Comparison of ENCODE assay signal across 19 mouse cellular contexts in genomic region chr15:100414942-100415341, GRCm38 (mm10). TPM values are rescaled to one million over a fixed set of nuclear protein-coding genes. Genes with fewer than 3 reads are reported as not detected.
DNase-seq lines count a peak whose midpoint lies in the region; ATAC-seq and TF ChIP-seq lines count a peak whose summit lies in the region.
"Had no signal": no experiment of that assay in that cellular context is flagged by ENCODE, and none has a peak within 500 bp of the region (broad histone marks: within the 10 kb centered on the region; RNA-seq: fewer than 3 reads in every experiment).

No protein-coding gene starts in this region.

- H3K36me3 ChIP-seq in heart, embryonic 16.5 days (ENCODE audit: control insufficient read depth, insufficient read depth) = peaks cover under 1% of the 10 kb centered on the region; the same call in 1 of the 2 replicates
- peaks cover 6% of the 10 kb centered on the region for H3K36me3 ChIP-seq in heart, embryonic 10.5 days
- H3K36me3 ChIP-seq in kidney, adult 2 months (ENCODE audit: control insufficient read depth, insufficient read depth, low read length) = no peaks in the 10 kb centered on the region
- peaks cover 11% of the 10 kb centered on the region for H3K36me3 ChIP-seq in kidney, embryonic 14.5 days (ENCODE audit: control insufficient read depth, insufficient read depth, low read length)
- H3K36me3 ChIP-seq in liver, embryonic 15.5 days (replicated peaks) = peaks cover 55% of the 10 kb centered on the region
- peaks cover 2% of the 10 kb centered on the region; the same call in 1 of the 2 replicates for H3K36me3 ChIP-seq in liver, embryonic 11.5 days (ENCODE audit: control insufficient read depth, insufficient read depth, low read length)
- H3K36me3 ChIP-seq in intestine, postnatal 0 days (ENCODE audit: control insufficient read depth, insufficient read depth) = peaks cover 7% of the 10 kb centered on the region

- no peak overlapping the region for H3K4me3 ChIP-seq in heart, embryonic 16.5 days (ENCODE audit: low read length)
- no peak overlapping the region for H3K4me3 ChIP-seq in heart, embryonic 10.5 days
- no peak overlapping the region for H3K4me3 ChIP-seq in kidney, adult 2 months (ENCODE audit: insufficient read depth, low read depth, low read length)
- no peak overlapping the region for H3K4me3 ChIP-seq in kidney, embryonic 14.5 days (ENCODE audit: low read length)
- no peak overlapping the region for H3K4me3 ChIP-seq in liver, embryonic 15.5 days (replicated peaks)
- no peak overlapping the region for H3K4me3 ChIP-seq in liver, embryonic 11.5 days (ENCODE audit: low read depth, low read length)
- H3K4me3 ChIP-seq in intestine, postnatal 0 days (ENCODE audit: low read depth, low read length) = no peak overlapping the region
- H3K4me3 ChIP-seq: embryonic facial prominence, embryonic 13.5 days; forebrain, embryonic 12.5 days; hindbrain, embryonic 10.5 days had no signal

- H3K4me2 ChIP-seq in heart, embryonic 16.5 days (ENCODE audit: low read depth, low read length) = no peak overlapping the region
- H3K4me2 ChIP-seq in kidney, embryonic 14.5 days (replicated peaks; ENCODE audit: low read depth, low read length) = no peak overlapping the region
- no peak overlapping the region for H3K4me2 ChIP-seq in liver, embryonic 15.5 days
- H3K4me2 ChIP-seq in liver, embryonic 11.5 days = no peak overlapping the region
- H3K4me2 ChIP-seq in intestine, postnatal 0 days (replicated peaks; ENCODE audit: low read depth) = no peak overlapping the region
- H3K4me2 ChIP-seq: embryonic facial prominence, embryonic 13.5 days; forebrain, embryonic 12.5 days; hindbrain, embryonic 14.5 days had no signal

- no peak overlapping the region for H3K27ac ChIP-seq in heart, embryonic 16.5 days (ENCODE audit: low read length)
- no peak overlapping the region for H3K27ac ChIP-seq in heart, embryonic 10.5 days
- peak overlapping the region; percentile 2; the same call in 1 of the 2 replicates for H3K27ac ChIP-seq in kidney, adult 2 months (ENCODE audit: insufficient read depth, low read depth, low read length)
- no peak overlapping the region for H3K27ac ChIP-seq in kidney, embryonic 14.5 days (ENCODE audit: low read depth, low read length)
- peak overlapping the region; percentile 34; the same call in 1 of the 2 replicates for H3K27ac ChIP-seq in liver, embryonic 15.5 days (replicated peaks)
- H3K27ac ChIP-seq in liver, embryonic 11.5 days (ENCODE audit: low read depth, low read length) = no peak overlapping the region
- peak overlapping the region; percentile 80; the same call in 1 of the 2 replicates for H3K27ac ChIP-seq in intestine, postnatal 0 days (ENCODE audit: low read depth, low read length)
- H3K27ac ChIP-seq: embryonic facial prominence, embryonic 13.5 days; forebrain, embryonic 12.5 days; hindbrain, embryonic 10.5 days; hindbrain, embryonic 14.5 days had no signal

- no peaks in the 10 kb centered on the region for H3K9me3 ChIP-seq in heart, embryonic 16.5 days (replicated peaks; ENCODE audit: control insufficient read depth, low read length)
- no peaks in the 10 kb centered on the region for H3K9me3 ChIP-seq in heart, embryonic 10.5 days
- no peaks in the 10 kb centered on the region for H3K9me3 ChIP-seq in kidney, embryonic 14.5 days (ENCODE audit: control insufficient read depth, low read length)
- H3K9me3 ChIP-seq in liver, embryonic 15.5 days (replicated peaks) = no peaks in the 10 kb centered on the region
- H3K9me3 ChIP-seq in liver, embryonic 11.5 days (ENCODE audit: control insufficient read depth, low read length) = no peaks in the 10 kb centered on the region
- H3K9me3 ChIP-seq in intestine, postnatal 0 days (ENCODE audit: control insufficient read depth) = no peaks in the 10 kb centered on the region
- H3K9me3 ChIP-seq: embryonic facial prominence, embryonic 13.5 days; forebrain, embryonic 12.5 days; hindbrain, embryonic 10.5 days had no signal

- TF ChIP-seq CTCF in kidney, adult 2 months (conservative IDR thresholded peaks at IDR 0.05; ENCODE audit: insufficient read depth, insufficient read length, low read depth, low read length) = no peak
- no peak for TF ChIP-seq CTCF in intestine, postnatal 0 days (IDR thresholded peaks at IDR 0.05; ENCODE audit: low read depth)

- WGBS in heart, embryonic 16.5 days = 82% methylated on average over 13 of the region's 13 CpGs
- 92% methylated on average over 13 of the region's 13 CpGs for WGBS in heart, embryonic 10.5 days
- 75% methylated on average over 13 of the region's 13 CpGs for WGBS in kidney, adult 2 months
- WGBS in kidney, embryonic 14.5 days = 92% methylated on average over 13 of the region's 13 CpGs
- 91% methylated on average over 13 of the region's 13 CpGs for WGBS in liver, embryonic 15.5 days (ENCODE audit: insufficient replicate concordance)
- 92% methylated on average over 13 of the region's 13 CpGs for WGBS in liver, embryonic 11.5 days
- 93% methylated on average over 13 of the region's 13 CpGs for WGBS in intestine, postnatal 0 days

- H3K4me1 ChIP-seq in heart, embryonic 16.5 days (ENCODE audit: control insufficient read depth, insufficient read depth, low read length) = peaks cover 25% of the 10 kb centered on the region
- peaks cover 54% of the 10 kb centered on the region for H3K4me1 ChIP-seq in heart, embryonic 10.5 days
- peaks cover 67% of the 10 kb centered on the region for H3K4me1 ChIP-seq in kidney, adult 2 months (ENCODE audit: control insufficient read depth, insufficient read depth, low read length)
- H3K4me1 ChIP-seq in kidney, embryonic 14.5 days (ENCODE audit: control insufficient read depth, insufficient read depth, low read length) = peaks cover 17% of the 10 kb centered on the region
- H3K4me1 ChIP-seq in liver, embryonic 15.5 days (replicated peaks) = peaks cover 99% of the 10 kb centered on the region
- peaks cover 61% of the 10 kb centered on the region for H3K4me1 ChIP-seq in liver, embryonic 11.5 days (replicated peaks; ENCODE audit: control insufficient read depth, insufficient read depth, low read length)
- peaks cover 7% of the 10 kb centered on the region; the same call in 1 of the 2 replicates for H3K4me1 ChIP-seq in intestine, postnatal 0 days (replicated peaks; ENCODE audit: control insufficient read depth, insufficient read depth, low read length)

- ATAC-seq in heart, embryonic 16.5 days (replicated peaks; ENCODE audit: extremely low read depth, insufficient read depth, low FRiP score) = peak; percentile 8; the same call in 1 of the 2 replicates
- no peak for ATAC-seq in kidney, embryonic 14.5 days (ENCODE audit: low FRiP score, low TSS enrichment)
- no peak for ATAC-seq in liver, embryonic 15.5 days (ENCODE audit: insufficient read depth)
- no peak for ATAC-seq in liver, embryonic 11.5 days (replicated peaks; ENCODE audit: low FRiP score)
- ATAC-seq in intestine, postnatal 0 days = no peak
- ATAC-seq: forebrain, embryonic 16.5 days had no signal

- no peak for DNase-seq in heart, embryonic 10.5 days (ENCODE audit: low spot score)
- peak; percentile 52 for DNase-seq in kidney, adult 2 months
- DNase-seq in liver, embryonic 11.5 days (ENCODE audit: low spot score) = no peak
- DNase-seq in right cerebral cortex, adult 18-20 months = no peak
- DNase-seq: cerebellum, adult 9-11 months; gastrocnemius, postnatal 25 days; heart, postnatal 10 days had no signal

- no peak overlapping the region for H3K9ac ChIP-seq in heart, embryonic 16.5 days (ENCODE audit: low read length)
- no peak overlapping the region for H3K9ac ChIP-seq in kidney, embryonic 14.5 days (ENCODE audit: low read depth, low read length)
- H3K9ac ChIP-seq in liver, embryonic 15.5 days = no peak overlapping the region
- H3K9ac ChIP-seq in liver, embryonic 11.5 days (ENCODE audit: low read depth, low read length) = no peak overlapping the region
- H3K9ac ChIP-seq in intestine, postnatal 0 days (ENCODE audit: low read depth, low read length) = no peak overlapping the region
- H3K9ac ChIP-seq: embryonic facial prominence, embryonic 13.5 days; forebrain, embryonic 12.5 days; hindbrain, embryonic 14.5 days had no signal

- no peaks in the 10 kb centered on the region for H3K27me3 ChIP-seq in heart, embryonic 16.5 days (ENCODE audit: control insufficient read depth, insufficient read depth, low read length)
- no peaks in the 10 kb centered on the region for H3K27me3 ChIP-seq in heart, embryonic 10.5 days (ENCODE audit: insufficient read depth, poor library complexity, severe bottlenecking)
- H3K27me3 ChIP-seq in kidney, adult 2 months (replicated peaks; ENCODE audit: control insufficient read depth, insufficient read depth, low read length) = no peaks in the 10 kb centered on the region
- H3K27me3 ChIP-seq in kidney, embryonic 14.5 days (ENCODE audit: control insufficient read depth, insufficient read depth, low read length) = no peaks in the 10 kb centered on the region
- H3K27me3 ChIP-seq in liver, embryonic 15.5 days = no peaks in the 10 kb centered on the region
- no peaks in the 10 kb centered on the region for H3K27me3 ChIP-seq in liver, embryonic 11.5 days (replicated peaks; ENCODE audit: control insufficient read depth, insufficient read depth, low read length)
- H3K27me3 ChIP-seq in intestine, postnatal 0 days (replicated peaks; ENCODE audit: control insufficient read depth, insufficient read depth, low read length) = no peaks in the 10 kb centered on the region
- H3K27me3 ChIP-seq: CH12.LX; embryonic facial prominence, embryonic 13.5 days; forebrain, embryonic 12.5 days had no signal

- TF ChIP-seq POLR2A in kidney, adult 2 months (IDR thresholded peaks at IDR 0.05; ENCODE audit: low read depth, low read length) = no peak

RNA-seq across cellular contexts. Expression of gene Gm5475, which starts 7.0 kb away (rescaled TPM):
- polyA plus RNA-seq in heart, embryonic 16.5 days (2015; fragmentation: Nextera tagmentation; extraction: Ambion mirVana) = not detected in 2 replicates
- polyA plus RNA-seq in heart, embryonic 10.5 days (2016; fragmentation: Nextera tagmentation; extraction: Ambion mirVana) = not detected in 2 replicates
- 1.2 TPM in 2 replicates for polyA plus RNA-seq in kidney, adult 2 months (2012; rRNA removed)
- 0.14 TPM in 1 of 2 replicates, not detected in the other for polyA plus RNA-seq in kidney, embryonic 14.5 days (2014; fragmentation: Nextera tagmentation; extraction: Ambion mirVana)
- 0.05 TPM in 2 replicates for polyA plus RNA-seq in liver, embryonic 15.5 days (2015; fragmentation: Nextera tagmentation; extraction: Ambion mirVana)
- 0.10 TPM in 1 of 2 replicates, not detected in the other for polyA plus RNA-seq in liver, embryonic 11.5 days (2014; fragmentation: Nextera tagmentation; extraction: Ambion mirVana)
- 0.77 and 1.0 TPM in 2 replicates for polyA plus RNA-seq in intestine, postnatal 0 days (2015; fragmentation: Nextera tagmentation; extraction: Ambion mirVana)
- polyA plus RNA-seq: embryonic facial prominence, embryonic 13.5 days; hindbrain, embryonic 10.5 days had no signal

RNA-seq across cellular contexts. Expression of gene Slc11a2, which starts 9.9 kb away (rescaled TPM):
- 15.3 and 18.6 TPM in 2 replicates for polyA plus RNA-seq in heart, embryonic 16.5 days (2015; fragmentation: Nextera tagmentation; extraction: Ambion mirVana)
- polyA plus RNA-seq in heart, embryonic 10.5 days (2016; fragmentation: Nextera tagmentation; extraction: Ambion mirVana) = 20.4 and 24.5 TPM in 2 replicates
- 97.1 and 109 TPM in 2 replicates for polyA plus RNA-seq in kidney, adult 2 months (2012; rRNA removed)
- polyA plus RNA-seq in kidney, embryonic 14.5 days (2014; fragmentation: Nextera tagmentation; extraction: Ambion mirVana) = 16.4 and 22.6 TPM in 2 replicates
- polyA plus RNA-seq in liver, embryonic 15.5 days (2015; fragmentation: Nextera tagmentation; extraction: Ambion mirVana) = 39.7 and 43.9 TPM in 2 replicates
- 51.2 and 55.4 TPM in 2 replicates for polyA plus RNA-seq in liver, embryonic 11.5 days (2014; fragmentation: Nextera tagmentation; extraction: Ambion mirVana)
- polyA plus RNA-seq in intestine, postnatal 0 days (2015; fragmentation: Nextera tagmentation; extraction: Ambion mirVana) = 44.7 and 49.0 TPM in 2 replicates

RNA-seq across cellular contexts. Expression of gene Higd1c, which starts 50.6 kb away (rescaled TPM):
- polyA plus RNA-seq in heart, embryonic 16.5 days (2015; fragmentation: Nextera tagmentation; extraction: Ambion mirVana) = not detected in 2 replicates
- not detected in 2 replicates for polyA plus RNA-seq in heart, embryonic 10.5 days (2016; fragmentation: Nextera tagmentation; extraction: Ambion mirVana)
- 0.97 and 2.0 TPM in 2 replicates for polyA plus RNA-seq in kidney, adult 2 months (2012; rRNA removed)
- 0.77 TPM in 1 of 2 replicates, not detected in the other for polyA plus RNA-seq in kidney, embryonic 14.5 days (2014; fragmentation: Nextera tagmentation; extraction: Ambion mirVana)
- not detected in 2 replicates for polyA plus RNA-seq in liver, embryonic 15.5 days (2015; fragmentation: Nextera tagmentation; extraction: Ambion mirVana)
- polyA plus RNA-seq in liver, embryonic 11.5 days (2014; fragmentation: Nextera tagmentation; extraction: Ambion mirVana) = not detected in 2 replicates
- polyA plus RNA-seq in intestine, postnatal 0 days (2015; fragmentation: Nextera tagmentation; extraction: Ambion mirVana) = not detected in 2 replicates
- polyA plus RNA-seq: adrenal gland, adult 2 months; embryonic facial prominence, embryonic 13.5 days; forebrain, embryonic 12.5 days; forebrain, embryonic 16.5 days; frontal cortex, adult 2 months; hindbrain, embryonic 14.5 days had no signal

RNA-seq across cellular contexts. Expression of gene Letmd1, which starts 53.9 kb away (rescaled TPM):
- 15.3 and 15.5 TPM in 2 replicates for polyA plus RNA-seq in heart, embryonic 16.5 days (2015; fragmentation: Nextera tagmentation; extraction: Ambion mirVana)
- 21.1 and 27.9 TPM in 2 replicates for polyA plus RNA-seq in heart, embryonic 10.5 days (2016; fragmentation: Nextera tagmentation; extraction: Ambion mirVana)
- polyA plus RNA-seq in kidney, adult 2 months (2012; rRNA removed) = 79.0 and 79.8 TPM in 2 replicates
- 19.2 and 25.4 TPM in 2 replicates for polyA plus RNA-seq in kidney, embryonic 14.5 days (2014; fragmentation: Nextera tagmentation; extraction: Ambion mirVana)
- 11.9 and 14.3 TPM in 2 replicates for polyA plus RNA-seq in liver, embryonic 15.5 days (2015; fragmentation: Nextera tagmentation; extraction: Ambion mirVana)
- 34.2 and 36.0 TPM in 2 replicates for polyA plus RNA-seq in liver, embryonic 11.5 days (2014; fragmentation: Nextera tagmentation; extraction: Ambion mirVana)
- polyA plus RNA-seq in intestine, postnatal 0 days (2015; fragmentation: Nextera tagmentation; extraction: Ambion mirVana) = 10.6 and 11.5 TPM in 2 replicates

Comparison
In these comparisons a context has a peak if more than half of its experiments do, and no peak if none do; other contexts are left out.
1. H3K27ac ChIP-seq: peak in kidney, adult 2 months (single experiment), liver, embryonic 15.5 days (single experiment) and intestine, postnatal 0 days (single experiment); none in heart, embryonic 16.5 days (single experiment), heart, embryonic 10.5 days (single experiment), kidney, embryonic 14.5 days (single experiment) and liver, embryonic 11.5 days (single experiment).